Mouse (Mus musculus) lung, postnatal 0 days (tissue): ENCODE data around the gene Vps37b. TPM values are rescaled to one million over a fixed set of nuclear protein-coding genes. Genes with fewer than 3 reads are reported as not detected.
A peak's percentile ranks its signal among the peaks of the same experiment; 100 is the strongest.

Experiments used
- ATAC-seq: fragments of 200-750 bp; cut with Nextera tagmentation; 2 replicates; pipeline ENCODE4 v1.8.0; 2017; ENCODE audit warnings: moderate library complexity
- DNase-seq: peaks from one replicate; pipeline ENCODE4 v3.0.0-alpha.2; 2016; ENCODE audit warnings: low spot score
- H3K27ac ChIP-seq: fragments of 300-500 bp; sonication (generic); 2 replicates; pipeline ENCODE4 v1.5.1; 2014; ENCODE audit warnings: antibody characterized with exemption, mild to moderate bottlenecking, low read length, mixed read lengths
- H3K27me3 ChIP-seq: fragments of 300-500 bp; sonication (generic); replicated peaks from 2 replicates; pipeline ENCODE4 v1.6.1; 2014; ENCODE audit warnings: low read length, mixed read lengths; ENCODE audit not compliant: insufficient read depth
- H3K36me3 ChIP-seq: fragments of 300-500 bp; sonication (generic); 2 replicates; pipeline ENCODE4 v1.6.1; 2014; ENCODE audit warnings: low read length, mixed read lengths; ENCODE audit not compliant: insufficient read depth
- H3K4me1 ChIP-seq: fragments of 300-500 bp; sonication (generic); 2 replicates; pipeline ENCODE4 v1.6.1; 2014; ENCODE audit warnings: antibody characterized with exemption, low read depth, low read length, mixed read lengths; ENCODE audit not compliant: insufficient read depth
- H3K4me2 ChIP-seq: fragments of 300-500 bp; sonication (generic); replicated peaks from 2 replicates; pipeline ENCODE4 v1.6.1; 2014; ENCODE audit warnings: low read depth, mild to moderate bottlenecking, low read length, moderate library complexity, mixed read lengths
- H3K4me3 ChIP-seq: fragments of 300-500 bp; sonication (generic); 2 replicates; pipeline ENCODE4 v1.5.1; 2014; ENCODE audit warnings: low read depth, low read length
- H3K9ac ChIP-seq: fragments of 300-500 bp; sonication (generic); replicated peaks from 2 replicates; pipeline ENCODE4 v1.6.1; 2014; ENCODE audit warnings: low read depth, mild to moderate bottlenecking
- H3K9me3 ChIP-seq: fragments of 300-500 bp; sonication (generic); 2 replicates; pipeline ENCODE4 v1.6.1; 2016; ENCODE audit warnings: low read length, mixed read lengths
- CTCF ChIP-seq: IDR thresholded peaks from 2 replicates; pipeline ENCODE4 v1.5.1; 2016; ENCODE audit warnings: antibody characterized with exemption, mild to moderate bottlenecking
- EP300 ChIP-seq: IDR thresholded peaks from 2 replicates; pipeline ENCODE4 v1.6.1; 2016; ENCODE audit warnings: antibody characterized with exemption, mild to moderate bottlenecking, control low read depth
- WGBS: fragments of 180-500 bp; shearing (Covaris S2); extraction: QIAGEN DNeasy Blood & Tissue Kit; methylation state at CpG from one replicate; pipeline ENCODE4 v1.1.7; 2014; 5-methylcytosine and 5-hydroxymethylcytosine counted together
- polyA plus RNA-seq: library from polyadenylated mRNA; unstranded; fragments of >200 nt; fragmentation: Nextera tagmentation; extraction: Ambion mirVana; gene quantifications from 2 replicates; pipeline ENCODE4 v1.2.1, GENCODE M21; 2015

The Vps37b gene
- polyA plus RNA-seq, 1 experiment from 2014 or later: 28.5 TPM

DNA sequence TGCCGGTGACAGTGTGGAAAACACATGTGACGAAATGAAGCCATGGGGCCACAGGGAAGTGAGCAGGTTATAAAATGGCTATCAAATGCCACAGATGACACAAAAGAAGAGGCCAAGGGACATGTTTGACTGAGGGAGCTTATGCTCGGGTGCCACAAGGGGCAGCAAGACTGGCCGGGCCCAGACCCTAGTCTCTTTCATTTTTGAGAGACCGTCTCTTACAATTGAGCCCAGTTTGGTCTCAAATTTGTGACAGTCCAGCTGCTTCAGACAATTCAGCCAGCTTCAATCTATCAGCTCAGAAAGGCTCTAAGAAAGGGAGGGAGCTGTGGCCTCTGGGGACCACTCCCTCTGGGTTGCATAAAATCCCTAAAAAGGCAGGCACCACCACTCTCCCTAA is 5.5 kb downstream of the Vps37b start:
- Histone ChIP-seq H3K27ac (peak overlapping the region; percentile 69; the same call in 1 of the 2 replicates), H3K9me3 (no peaks in the 10 kb centered on the region), H3K4me2 (no peak overlapping the region), H3K36me3 (no peaks in the 10 kb centered on the region), H3K27me3 (no peaks in the 10 kb centered on the region), H3K4me3 (no peak overlapping the region), H3K4me1 (peaks cover 27% of the 10 kb centered on the region; the same call in 1 of the 2 replicates), H3K9ac (no peak overlapping the region)
- peak; percentile 43 for DNase-seq
- 68% methylated on average over 5 of the region's 5 CpGs for WGBS
- ATAC-seq: no peak
- TF ChIP-seq CTCF (no peak), EP300 (no peak)

DNA sequence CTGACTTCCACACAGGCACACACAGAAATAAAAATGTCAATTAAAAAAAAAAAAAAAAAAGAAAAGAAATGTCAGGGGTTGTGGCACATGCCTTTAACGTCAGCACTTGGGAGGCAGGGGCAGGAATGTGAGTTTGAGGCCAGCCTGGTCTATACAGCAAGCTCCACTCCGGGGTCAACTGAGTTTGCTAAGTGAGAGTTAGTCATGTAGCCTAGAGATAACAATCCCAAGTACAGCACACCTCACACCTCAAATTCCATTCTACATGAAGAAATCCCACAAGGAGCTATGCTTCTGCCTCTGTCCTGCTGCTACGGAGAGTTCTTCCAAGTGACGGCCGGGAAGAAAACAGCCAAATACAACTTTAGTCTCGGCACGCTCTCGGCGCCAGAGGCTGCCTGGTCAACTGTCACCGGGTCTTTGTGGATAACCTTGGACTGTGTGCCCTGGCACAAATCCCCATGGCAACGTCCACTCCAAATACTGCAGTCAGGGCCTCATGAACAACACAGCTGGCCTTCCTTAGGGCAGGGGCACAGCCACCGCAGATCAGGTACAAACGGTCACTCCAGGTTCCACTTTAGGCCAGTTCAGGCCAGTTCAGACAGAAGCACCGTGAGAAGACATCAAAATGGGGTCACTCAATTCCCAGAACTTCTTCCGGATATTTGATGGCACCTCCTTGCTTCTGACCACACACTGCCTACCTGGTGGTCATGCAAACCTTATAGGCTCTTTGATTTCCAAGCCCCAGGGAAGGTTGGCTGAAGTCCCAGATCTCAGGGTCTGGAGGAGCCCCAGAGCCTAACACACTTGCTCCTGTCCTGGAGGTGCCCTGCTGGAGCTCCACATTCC is 6.3 kb downstream of the Vps37b start:
- Histone ChIP-seq H3K4me1 (peaks cover 30% of the 10 kb centered on the region; the same call in 1 of the 2 replicates), H3K27ac (peak overlapping the region; percentile 69), H3K9me3 (no peaks in the 10 kb centered on the region), H3K36me3 (no peaks in the 10 kb centered on the region), H3K4me2 (no peak overlapping the region), H3K9ac (no peak overlapping the region), H3K27me3 (no peaks in the 10 kb centered on the region), H3K4me3 (no peak overlapping the region)
- TF ChIP-seq EP300: peak; percentile 28; the same call in 1 of the 2 replicates
- TF ChIP-seq CTCF: no peak
- DNase-seq (peak; percentile 60), ATAC-seq (peak; percentile 70)
- 72% methylated on average over 15 of the region's 15 CpGs for WGBS

DNA sequence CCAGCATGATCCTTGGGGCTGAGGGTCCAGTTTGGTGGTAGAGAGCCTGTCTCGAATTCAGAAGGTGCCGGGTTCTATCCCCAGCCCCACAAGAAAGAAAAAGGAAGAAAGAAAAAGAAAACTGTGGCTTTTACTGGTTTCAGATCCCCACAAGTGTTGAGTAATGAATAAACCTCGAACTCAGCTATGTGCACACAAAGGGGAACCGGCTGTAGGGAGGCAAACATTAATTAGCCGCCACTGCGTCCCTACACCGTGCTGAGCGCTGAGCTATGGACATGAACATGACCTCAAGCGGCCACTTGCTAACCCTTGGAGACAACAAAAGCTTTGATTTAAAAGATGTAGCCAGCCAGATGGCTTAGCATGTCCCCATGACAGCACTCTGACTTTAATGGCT is 6.9 kb downstream of the Vps37b start:
- Histone ChIP-seq H3K36me3 (no peaks in the 10 kb centered on the region), H3K27me3 (no peaks in the 10 kb centered on the region), H3K4me2 (no peak overlapping the region), H3K9ac (no peak overlapping the region), H3K9me3 (no peaks in the 10 kb centered on the region), H3K4me1 (peaks cover 34% of the 10 kb centered on the region; the same call in 1 of the 2 replicates), H3K4me3 (no peak overlapping the region), H3K27ac (peak overlapping the region; percentile 69)
- 64% methylated on average over 9 of the region's 9 CpGs for WGBS
- DNase-seq (peak; percentile 49), ATAC-seq (no peak)
- TF ChIP-seq EP300 (no peak), CTCF (no peak)

DNA sequence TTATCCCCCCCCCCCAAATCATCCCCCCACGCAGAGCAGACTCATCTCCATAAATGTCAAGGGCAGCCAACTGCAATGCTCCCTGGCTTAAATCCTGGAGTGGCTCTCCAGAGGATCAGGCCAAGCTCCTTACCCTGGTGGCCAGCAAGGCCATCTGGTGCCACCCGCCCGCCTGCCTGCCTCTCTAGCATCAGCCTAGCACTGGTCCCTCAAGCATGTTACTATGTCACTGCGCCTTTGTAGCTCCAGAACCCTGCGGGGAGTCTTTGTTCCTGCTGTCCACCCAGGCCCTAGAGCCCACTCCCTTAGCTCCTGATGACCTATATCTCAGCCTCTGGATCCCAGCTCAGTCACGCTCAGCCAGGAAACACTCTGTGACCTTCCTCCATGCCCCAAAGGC is 7.4 kb downstream of the Vps37b start:
- no peak for TF ChIP-seq EP300
- TF ChIP-seq CTCF: no peak
- 77% methylated on average over 6 of the region's 6 CpGs for WGBS
- H3K36me3 ChIP-seq: no peaks in the 10 kb centered on the region
- DNase-seq (no peak), ATAC-seq (no peak)
- no peak overlapping the region for H3K4me3 ChIP-seq
- no peak overlapping the region for H3K4me2 ChIP-seq
- H3K27ac ChIP-seq: peak overlapping the region; percentile 69
- H3K4me1 ChIP-seq: peaks cover 34% of the 10 kb centered on the region; the same call in 1 of the 2 replicates
- H3K9ac ChIP-seq: no peak overlapping the region
- no peaks in the 10 kb centered on the region for H3K9me3 ChIP-seq
- H3K27me3 ChIP-seq: no peaks in the 10 kb centered on the region

- Histone ChIP-seq H3K4me2 (no peak overlapping the region), H3K9ac (no peak overlapping the region), H3K27ac (peak overlapping the region; percentile 75; the same call in 1 of the 2 replicates), H3K9me3 (no peaks in the 10 kb centered on the region), H3K36me3 (no peaks in the 10 kb centered on the region), H3K27me3 (no peaks in the 10 kb centered on the region), H3K4me3 (no peak overlapping the region), H3K4me1 (peaks cover 43% of the 10 kb centered on the region; the same call in 1 of the 2 replicates)
- DNase-seq: no peak
- WGBS: 55% methylated on average over 7 of the region's 7 CpGs
- TF ChIP-seq EP300 (no peak), CTCF (no peak)
- no peak for ATAC-seq
Measured at GRCm38 (mm10) chr5:124022365-124022764, 9.7 kb downstream of the Vps37b start.

DNA sequence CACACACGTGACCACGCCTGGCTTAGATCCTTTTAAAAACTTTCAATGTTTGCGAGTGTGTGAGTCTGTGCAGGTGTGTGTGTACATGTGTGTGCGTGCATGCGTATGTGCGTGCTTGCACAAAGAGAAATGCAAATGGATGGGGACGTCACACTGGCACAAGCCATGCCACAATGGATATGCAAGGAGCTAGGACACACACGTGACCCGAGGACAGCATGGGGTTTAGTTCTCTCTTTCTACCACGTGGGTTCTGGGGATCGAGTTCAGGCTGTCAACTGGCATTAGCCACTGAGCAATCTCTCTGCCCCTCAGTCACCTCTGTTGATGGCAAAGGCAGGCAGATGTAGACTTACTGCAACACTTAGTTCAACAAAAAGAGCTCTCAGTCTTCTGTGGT is 10.4 kb downstream of the Vps37b start:
- Histone ChIP-seq H3K9me3 (no peaks in the 10 kb centered on the region), H3K4me1 (peaks cover 46% of the 10 kb centered on the region; the same call in 1 of the 2 replicates), H3K27me3 (no peaks in the 10 kb centered on the region), H3K4me2 (no peak overlapping the region), H3K36me3 (no peaks in the 10 kb centered on the region), H3K27ac (peak overlapping the region; percentile 75), H3K4me3 (no peak overlapping the region), H3K9ac (no peak overlapping the region)
- DNase-seq (no peak), ATAC-seq (no peak)
- WGBS: 78% methylated on average over 11 of the region's 11 CpGs
- TF ChIP-seq CTCF (no peak), EP300 (no peak)
